Mouse (Mus musculus) erythroblast, embryonic 14.5 days (primary cell): ENCODE results near the gene Gipc2.

Source experiments
- GATA1 ChIP-seq: IDR thresholded peaks from 2 replicates; pipeline ENCODE4 v1.6.1; 2012; ENCODE audit warnings: low read length, inconsistent platforms, mixed read lengths
- TAL1 ChIP-seq: IDR thresholded peaks from 3 replicates; pipeline ENCODE4 v1.6.1; 2012; ENCODE audit warnings: low read length, inconsistent platforms, mixed read lengths

DNA sequence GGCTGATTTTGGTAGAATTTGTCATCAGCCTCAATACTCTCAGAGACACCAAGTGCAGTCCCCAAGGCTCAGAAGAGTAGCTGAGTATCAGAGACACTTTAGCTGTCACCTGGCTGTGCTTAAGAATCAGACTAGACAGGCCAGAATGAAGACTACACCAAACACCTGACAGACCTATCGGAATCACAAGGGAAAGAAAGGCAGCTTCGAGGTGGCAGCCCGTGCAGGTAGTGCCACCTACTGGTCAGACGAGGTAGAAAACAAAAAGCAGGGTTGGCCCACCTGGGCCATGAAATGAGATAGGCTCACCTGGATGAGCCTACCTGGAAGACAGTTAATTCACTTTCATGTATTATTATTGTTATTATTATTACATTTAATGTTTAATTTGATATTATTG, 76.9 kb downstream of the Gipc2 start:
- no peak for TF ChIP-seq GATA1
- no peak for TF ChIP-seq TAL1
